Mouse (Mus musculus): ENCODE measurements around the gene Olfr1157.

Gene Olfr1157

GRCm38 (mm10) chr2:87968199-87968598 lies at the start of gene Olfr1157:
Gene Olfr1157, minus strand, starts transcription at chr2:87968299.
- no peak for DNase-seq (ENCODE audit: low spot score)

- no peak for DNase-seq (ENCODE audit: low spot score)
These were observed 39.6 kb upstream of the Olfr1157 start, which contains the start of gene Olfr1160 for GRCm38 (mm10) chr2:88007515-88008318. Gene Olfr1160, minus strand, starts transcription at chr2:88008268.

DNA sequence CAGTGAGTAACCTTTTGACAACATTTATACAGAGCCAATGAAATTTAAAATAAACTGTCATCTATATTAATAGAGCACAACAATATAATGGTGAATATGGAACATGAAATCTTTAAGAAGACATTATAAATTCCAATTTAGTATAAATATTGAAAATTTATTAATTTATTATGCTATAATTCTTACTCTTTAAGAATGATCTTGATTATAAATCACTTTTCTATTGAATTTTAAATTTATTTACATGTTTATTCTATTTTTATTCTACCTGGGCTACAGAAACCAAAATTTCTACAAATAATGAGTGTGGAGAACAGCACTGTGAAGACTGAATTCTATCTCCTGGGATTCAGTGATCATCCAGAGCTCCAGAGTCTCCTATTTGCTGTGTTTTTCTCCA lies 21.7 kb upstream of the Olfr1157 start, which contains the start of gene Olfr1158:
TSS of gene Olfr1158 (plus strand) at position 301 of the 400 bp plus-strand sequence.
- DNase-seq (ENCODE audit: low spot score), result no peak

GRCm38 (mm10) chr2:87974563-87974962 lies 6.5 kb upstream of the Olfr1157 start, which contains the start of gene Olfr74:
Gene Olfr74, minus strand, starts transcription at chr2:87974663.
- no peak for DNase-seq (ENCODE audit: low spot score)

DNA sequence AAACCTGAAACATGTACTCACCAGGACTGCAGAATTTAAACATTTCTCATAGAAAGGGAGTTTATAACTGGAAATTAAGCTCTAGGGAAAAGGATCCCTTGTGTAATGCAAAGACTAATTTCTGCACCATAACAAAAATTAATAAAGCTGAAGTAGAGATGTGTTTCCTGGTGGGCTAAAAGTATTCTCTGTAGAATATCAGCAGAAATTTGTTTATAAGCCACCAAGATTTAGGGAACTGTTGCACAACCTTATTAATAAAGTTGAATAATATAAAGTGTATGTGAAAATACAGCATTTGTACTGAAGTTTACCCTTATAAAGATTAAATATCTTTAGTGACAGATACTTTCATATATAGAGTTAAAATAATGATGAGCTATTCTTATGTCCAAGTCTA lies 15.1 kb downstream of the Olfr1157 start, which contains the start of gene Olfr1156:
TSS of gene Olfr1156 (minus strand) at position 101 of the 400 bp plus-strand sequence.
- DNase-seq (ENCODE audit: low spot score), result no peak

GRCm38 (mm10) chr2:87945037-87945436 lies 23.1 kb downstream of the Olfr1157 start, which contains the start of gene Olfr1155:
Gene Olfr1155, minus strand, starts transcription at chr2:87945137.
- DNase-seq (ENCODE audit: low spot score), result no peak

Measured in T-cell, adult 2 months (primary cell).